Mouse (Mus musculus) CH12.LX (cell line): Measurements from ENCODE around the gene Lyg1. TPM values are rescaled to one million over a fixed set of nuclear protein-coding genes. Genes with fewer than 3 reads are reported as not detected.

ENCODE experiments used
- DNase-seq: peaks from one replicate; pipeline ENCODE4 v3.0.0-alpha.2; 2013; ENCODE audit errors: extremely low read depth
- H3K27ac ChIP-seq: 2 replicates; pipeline ENCODE4 v1.5.1; 2012; ENCODE audit warnings: low read depth, mild to moderate bottlenecking, control low read depth, moderate library complexity; ENCODE audit not compliant: insufficient read depth
- H3K27me3 ChIP-seq: replicated peaks from 2 replicates; pipeline ENCODE3; 2012; ENCODE audit warnings: inconsistent platforms
- H3K36me3 ChIP-seq, 2 experiments: replicated peaks in 1 of 2; 2 replicates each; pipeline versions ENCODE3 to v1.6.1; 2012; ENCODE audit warnings: inconsistent platforms in 1 of 2, low read length in 1 of 2, mild to moderate bottlenecking in 1 of 2, mixed read lengths in 1 of 2, moderate library complexity in 1 of 2; ENCODE audit not compliant: control insufficient read depth in 1 of 2, insufficient read depth in 1 of 2
- H3K4me1 ChIP-seq, 2 experiments: 2 replicates each; pipeline ENCODE4 v1.6.1; 2012; ENCODE audit warnings: inconsistent platforms in 1 of 2, moderate library complexity in 1 of 2; ENCODE audit not compliant: insufficient read depth in 2 of 2, control insufficient read depth in 1 of 2
- H3K4me2 ChIP-seq: 2 replicates; pipeline ENCODE4 v1.6.1; 2012; ENCODE audit warnings: low read depth, mild to moderate bottlenecking, control low read depth; ENCODE audit not compliant: poor library complexity, insufficient read depth, severe bottlenecking
- H3K4me3 ChIP-seq, 3 experiments: fragments of 150-350 bp in 1 of 3; sonication (generic) in 1 of 3; replicated peaks in 1 of 3; 2 replicates each; pipeline versions ENCODE3 to v1.5.1; 2011 to 2012; ENCODE audit warnings: low read depth in 2 of 3, low read length in 2 of 3, mild to moderate bottlenecking in 2 of 3, moderate library complexity in 2 of 3, control low read depth in 1 of 3, improper control_type of control experiment in 1 of 3, inconsistent platforms in 1 of 3, mixed read lengths in 1 of 3; ENCODE audit not compliant: poor library complexity in 1 of 3
- H3K79me2 ChIP-seq: replicated peaks from 2 replicates; pipeline ENCODE4 v1.6.1; 2012; ENCODE audit warnings: mild to moderate bottlenecking, moderate library complexity; ENCODE audit not compliant: control insufficient read depth, poor library complexity, insufficient read depth, severe bottlenecking; ENCODE audit errors: extremely low read depth
- H3K9ac ChIP-seq: 2 replicates; pipeline ENCODE4 v1.6.1; 2012; ENCODE audit warnings: low read depth, mild to moderate bottlenecking, control low read depth, moderate library complexity; ENCODE audit not compliant: insufficient read depth
- H3K9me3 ChIP-seq: replicated peaks from 2 replicates; pipeline ENCODE3; 2012; ENCODE audit warnings: low read length, inconsistent platforms, mixed read lengths
- BHLHE40 ChIP-seq: IDR thresholded peaks from 2 replicates; pipeline ENCODE4 v1.6.1; 2011; ENCODE audit warnings: mild to moderate bottlenecking, low read depth, low read length, improper control_type of control experiment
- CTCF ChIP-seq, 2 experiments: IDR thresholded peaks in 1 of 2; conservative IDR thresholded peaks in 1 of 2; 2 replicates each; pipeline ENCODE4 v1.5.1; 2011 to 2012; ENCODE audit warnings: low read depth in 2 of 2, low read length in 2 of 2, improper control_type of control experiment in 1 of 2, inconsistent platforms in 1 of 2, mild to moderate bottlenecking in 1 of 2, moderate library complexity in 1 of 2
- E2F4 ChIP-seq: IDR thresholded peaks from 2 replicates; pipeline ENCODE4 v1.6.1; 2011; ENCODE audit warnings: low read depth, low read length, improper control_type of control experiment; ENCODE audit not compliant: insufficient replicate concordance
- ELF1 ChIP-seq: IDR thresholded peaks from 2 replicates; pipeline ENCODE4 v1.6.1; 2014; ENCODE audit warnings: low read depth, mild to moderate bottlenecking, inconsistent platforms, low read length, improper control_type of control experiment
- IRF4 ChIP-seq: IDR thresholded peaks from 2 replicates; pipeline ENCODE4 v1.6.1; 2014; ENCODE audit warnings: low read depth, mild to moderate bottlenecking, inconsistent platforms, low read length, improper control_type of control experiment
- MAX ChIP-seq: IDR thresholded peaks from 2 replicates; pipeline ENCODE4 v1.6.1; 2011; ENCODE audit warnings: low read length, improper control_type of control experiment
- SMC3 ChIP-seq: IDR thresholded peaks from 2 replicates; pipeline ENCODE4 v1.6.1; 2011; ENCODE audit warnings: low read depth, low read length, improper control_type of control experiment
- UBTF ChIP-seq: IDR thresholded peaks from 2 replicates; pipeline ENCODE4 v1.6.1; 2012; ENCODE audit warnings: low read depth, mild to moderate bottlenecking, inconsistent platforms, low read length, improper control_type of control experiment, moderate library complexity
- ZC3H11A ChIP-seq: IDR thresholded peaks from 2 replicates; pipeline ENCODE4 v1.6.1; 2012; ENCODE audit warnings: low read depth, mild to moderate bottlenecking, inconsistent platforms, low read length, improper control_type of control experiment
- dilution Hi-C: fragments of 300-500 bp; cut with MboI; formaldehyde crosslinking; loops from 2 replicates; pipeline ENCODE4 v1.14.3; 2020; ENCODE audit warnings: low sequenced_read_pairs; ENCODE audit not compliant: extremely low pct_unique_long_range_greater_than_20kb, extremely low pct_ligation_motif_present
- in situ Hi-C: fragments of 300-500 bp; cut with MboI; formaldehyde crosslinking; loops from 3 replicates; pipeline ENCODE4 v1.14.3; 2019; ENCODE audit warnings: low sequenced_read_pairs, low pct_ligation_motif_present, low pct_unique_long_range_greater_than_20kb, mixed read lengths
- polyA plus RNA-seq: library from polyadenylated mRNA; unstranded; fragments of >175 nt; gene quantifications from 2 replicates; pipeline ENCODE4 v1.2.1, GENCODE M21; 2012; ENCODE audit warnings: low read depth; ENCODE audit not compliant: insufficient read length
- total RNA-seq, 2 experiments: library from RNA; depleted of rRNA; stranded (reverse); fragments of 300-350 nt in 1 of 2; fragments of >200 nt in 1 of 2; gene quantifications; 2 replicates each; pipeline ENCODE4 v1.2.3; 2012 to 2014

The Lyg1 gene
- total and polyA plus RNA-seq, 3 experiments, result not detected

GRCm38 (mm10) chr1:37965571-37965970 is 8.0 kb upstream of the Lyg1 start:
- H3K9ac ChIP-seq, result no peak overlapping the region
- H3K9me3 ChIP-seq, result no peaks in the 10 kb centered on the region
- no peaks in the 10 kb centered on the region for H3K4me1 ChIP-seq
- peaks cover 4% of the 10 kb centered on the region for H3K27me3 ChIP-seq
- no peaks in the 10 kb centered on the region for H3K79me2 ChIP-seq
- H3K36me3 ChIP-seq, result no peaks in the 10 kb centered on the region
- no peak overlapping the region for H3K4me3 ChIP-seq
- in situ Hi-C loops (no loop called here), dilution Hi-C loops (no loop called here)
- peak in 1 of 2 experiments; percentile 24; a peak in 2 of 4 replicates for TF ChIP-seq CTCF (conservative IDR thresholded peaks at IDR 0.05 in 1 of 2, IDR thresholded peaks at IDR 0.05 in 1 of 2; ENCODE audit: low read depth in 2 of 2, low read length in 2 of 2)
- no peak for TF ChIP-seq UBTF
- no peak overlapping the region for H3K4me2 ChIP-seq
- DNase-seq, result no peak
- no peak overlapping the region for H3K27ac ChIP-seq

GRCm38 (mm10) chr1:37959486-37959885 is 1.9 kb upstream of the Lyg1 start:
- H3K27ac ChIP-seq, result no peak overlapping the region
- no peak overlapping the region for H3K4me3 ChIP-seq
- no peaks in the 10 kb centered on the region for H3K36me3 ChIP-seq
- H3K9ac ChIP-seq, result no peak overlapping the region
- no peaks in the 10 kb centered on the region for H3K4me1 ChIP-seq
- H3K27me3 ChIP-seq, result peaks cover 3% of the 10 kb centered on the region
- dilution Hi-C loops, result no loop called here
- in situ Hi-C loops, result no loop called here
- no peak for DNase-seq
- no peaks in the 10 kb centered on the region for H3K79me2 ChIP-seq
- H3K9me3 ChIP-seq, result no peaks in the 10 kb centered on the region
- TF ChIP-seq E2F4 (no peak), MAX (no peak), BHLHE40 (no peak), UBTF (no peak), ZC3H11A (no peak)
- H3K4me2 ChIP-seq, result no peak overlapping the region

- in situ Hi-C loops, result no loop called here
- no peaks in the 10 kb centered on the region for H3K4me1 ChIP-seq
- no peaks in the 10 kb centered on the region for H3K79me2 ChIP-seq
- no peak overlapping the region for H3K4me2 ChIP-seq
- peaks cover 3% of the 10 kb centered on the region for H3K27me3 ChIP-seq
- no peaks in the 10 kb centered on the region for H3K36me3 ChIP-seq
- no peak for DNase-seq
- dilution Hi-C loops, result no loop called here
- H3K4me3 ChIP-seq, result no peak overlapping the region
- H3K9ac ChIP-seq, result no peak overlapping the region
- TF ChIP-seq IRF4 (no peak), ELF1 (no peak), SMC3 (no peak)
- TF ChIP-seq, all 38 proteins: peak for 0
- no peak overlapping the region for H3K27ac ChIP-seq
- peaks cover 2% of the 10 kb centered on the region for H3K9me3 ChIP-seq
Observed at GRCm38 (mm10) chr1:37958516-37958915, 957 bp upstream of the Lyg1 start.
